Mouse (Mus musculus) mature B cell (primary cell): ENCODE results near the gene Gucy2c.

Source experiments
- in situ Hi-C: fragments of 300-500 bp; cut with MboI; formaldehyde crosslinking; loops from 2 replicates; pipeline ENCODE4 v1.14.3; 2019

Gene Gucy2c

GRCm38 (mm10) chr6:136662063-136662462, 119.5 kb downstream of the Gucy2c start:
- in situ Hi-C loops, result no loop called here

DNA sequence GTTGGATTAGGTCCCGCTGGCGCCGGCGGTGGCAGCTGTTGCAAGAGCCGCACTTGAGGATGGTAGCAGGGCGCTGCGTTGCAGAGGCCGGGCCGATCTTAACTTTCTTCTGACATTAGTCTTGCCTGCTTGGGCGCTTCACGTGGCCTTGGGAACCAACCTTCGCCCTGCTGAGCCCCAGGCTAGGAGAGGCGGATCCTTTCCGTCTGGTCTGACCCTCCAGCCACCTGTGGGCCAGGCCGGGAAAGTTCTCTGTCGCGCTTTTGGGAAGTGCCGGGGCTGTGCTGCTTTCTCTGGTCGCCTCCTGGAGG, 119.9 kb downstream of the Gucy2c start, which contains the start of gene Plbd1:
TSS of gene Plbd1 (minus strand) at position 223 of the 311 bp plus-strand sequence.
- in situ Hi-C loops, result no loop called here

- in situ Hi-C loops, result no loop called here
These were observed 120.5 kb downstream of the Gucy2c start for GRCm38 (mm10) chr6:136660831-136661705.

DNA sequence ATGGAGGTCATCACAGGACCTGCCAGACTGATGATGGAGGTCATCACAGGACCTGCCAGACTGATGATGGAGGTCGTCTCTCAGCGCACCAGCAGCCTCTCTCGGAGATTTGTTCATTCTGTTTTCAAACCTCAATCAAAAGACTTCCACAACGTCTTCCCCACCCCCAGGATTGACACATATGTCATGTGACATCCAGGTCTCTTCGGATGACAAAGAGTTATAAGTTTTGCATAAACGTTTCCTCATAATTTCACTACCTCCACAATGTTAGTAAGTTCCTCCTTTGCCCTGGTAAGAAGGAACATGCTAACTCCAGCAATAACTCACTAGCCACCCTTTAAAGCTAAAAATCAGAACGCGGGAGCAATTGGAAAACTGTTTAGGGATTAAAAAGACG, 122.3 kb downstream of the Gucy2c start:
- in situ Hi-C loops, result no loop called here

DNA sequence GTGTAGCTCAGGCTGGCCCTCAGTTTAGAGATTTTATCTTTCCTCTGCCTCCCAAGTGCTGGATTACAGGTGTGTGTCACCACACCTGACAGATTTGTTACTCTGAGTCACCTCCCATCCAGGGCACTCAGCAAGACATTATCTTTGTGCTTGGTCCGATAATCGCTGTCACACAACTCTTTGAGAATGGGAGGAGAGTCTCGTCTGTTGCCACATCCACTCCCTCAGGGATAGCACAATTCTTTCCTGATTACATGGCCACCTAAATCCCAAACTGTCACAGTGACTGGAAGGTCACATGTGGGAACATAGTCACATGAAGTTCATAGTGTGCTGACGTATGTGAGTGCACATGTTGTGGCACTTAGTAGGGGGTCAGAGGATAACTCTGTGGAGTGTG, 123.3 kb downstream of the Gucy2c start:
- in situ Hi-C loops, result no loop called here

DNA sequence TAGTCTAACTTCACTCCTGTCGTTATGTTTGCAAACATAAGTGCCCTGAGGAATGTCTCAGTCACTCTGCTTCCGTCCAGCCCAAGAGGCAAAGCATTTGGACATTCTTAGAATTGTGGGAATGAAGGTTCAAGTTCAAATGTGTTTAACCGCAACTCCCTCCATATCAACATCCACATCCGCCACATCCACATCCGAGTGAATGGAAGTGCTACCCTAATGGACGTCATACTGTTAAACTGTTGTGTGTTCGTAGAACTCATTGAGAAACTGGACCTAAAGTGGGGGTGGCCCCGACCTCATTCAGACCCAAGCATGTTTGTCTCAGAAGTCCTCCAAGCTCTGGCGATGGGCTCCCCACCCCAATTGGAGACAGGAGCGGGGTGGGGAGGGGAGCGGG, 125.8 kb downstream of the Gucy2c start:
- in situ Hi-C loops, result no loop called here

DNA sequence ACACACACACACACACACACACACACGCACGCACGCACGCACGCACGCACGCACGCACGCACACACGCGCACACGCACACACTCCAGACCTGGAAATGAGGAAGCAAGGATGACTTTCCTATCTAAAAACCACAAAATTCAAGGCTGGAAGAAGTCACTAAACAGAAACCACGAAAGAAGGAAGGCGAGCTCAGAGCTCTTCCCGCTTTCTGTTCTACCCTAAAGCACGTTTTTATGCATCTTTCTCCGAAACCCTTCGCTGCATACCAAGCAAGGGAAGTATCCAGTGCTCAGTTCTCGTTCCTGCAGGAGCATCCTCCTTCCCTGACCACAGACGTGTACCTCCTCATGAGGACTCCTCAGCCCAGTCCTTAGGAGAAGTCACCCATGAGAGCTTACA, 127.1 kb downstream of the Gucy2c start:
- in situ Hi-C loops, result no loop called here

GRCm38 (mm10) chr6:136653331-136653730, 128.2 kb downstream of the Gucy2c start:
- in situ Hi-C loops, result no loop called here

GRCm38 (mm10) chr6:136650664-136651063, 130.9 kb downstream of the Gucy2c start:
- in situ Hi-C loops, result no loop called here

GRCm38 (mm10) chr6:136647455-136647861, 134.1 kb downstream of the Gucy2c start:
- in situ Hi-C loops, result no loop called here
